Mouse (Mus musculus) embryonic facial prominence, embryonic 12.5 days (tissue): ENCODE results near the gene Nebl. TPM values are rescaled to one million over a fixed set of nuclear protein-coding genes. Genes with fewer than 3 reads are reported as not detected.

Experiments
- ATAC-seq: fragments of 200-750 bp; cut with Nextera tagmentation; 2 replicates; pipeline ENCODE4 v1.8.0; 2017; ENCODE audit not compliant: insufficient number of reproducible peaks, insufficient read depth, low FRiP score, low TSS enrichment
- H3K27ac ChIP-seq: fragments of 300-500 bp; sonication (generic); 2 replicates; pipeline ENCODE4 v1.5.1; 2016; ENCODE audit warnings: mild to moderate bottlenecking
- H3K27me3 ChIP-seq: fragments of 300-500 bp; sonication (generic); 2 replicates; pipeline ENCODE4 v1.6.1; 2016; ENCODE audit warnings: mild to moderate bottlenecking, moderate library complexity
- H3K36me3 ChIP-seq: fragments of 300-500 bp; sonication (generic); 2 replicates; pipeline ENCODE4 v1.6.1; 2016; ENCODE audit warnings: mild to moderate bottlenecking
- H3K4me1 ChIP-seq: fragments of 300-500 bp; sonication (generic); 2 replicates; pipeline ENCODE4 v1.6.1; 2016
- H3K4me2 ChIP-seq: fragments of 300-500 bp; sonication (generic); replicated peaks from 2 replicates; pipeline ENCODE4 v1.6.1; 2016; ENCODE audit warnings: mild to moderate bottlenecking, moderate library complexity
- H3K4me3 ChIP-seq: fragments of 300-500 bp; sonication (generic); 2 replicates; pipeline ENCODE4 v1.5.1; 2016; ENCODE audit warnings: mild to moderate bottlenecking
- H3K9ac ChIP-seq: fragments of 300-500 bp; sonication (generic); 2 replicates; pipeline ENCODE4 v1.6.1; 2016; ENCODE audit warnings: mild to moderate bottlenecking, moderate library complexity
- H3K9me3 ChIP-seq: fragments of 300-500 bp; sonication (generic); 2 replicates; pipeline ENCODE4 v1.6.1; 2016; ENCODE audit warnings: mild to moderate bottlenecking, moderate library complexity
- WGBS: fragments of 180-500 bp; shearing (Covaris S2); methylation state at CpG from one replicate; pipeline ENCODE4 v1.1.7; 2016; 5-methylcytosine and 5-hydroxymethylcytosine counted together
- polyA plus RNA-seq: library from polyadenylated mRNA; unstranded; fragments of >200 nt; fragmentation: Nextera tagmentation; extraction: Ambion mirVana; gene quantifications from 2 replicates; pipeline ENCODE4 v1.2.1, GENCODE M21; 2016

Gene Nebl
- polyA plus RNA-seq, 1 experiment from 2014 or later, result 9.4 TPM

DNA sequence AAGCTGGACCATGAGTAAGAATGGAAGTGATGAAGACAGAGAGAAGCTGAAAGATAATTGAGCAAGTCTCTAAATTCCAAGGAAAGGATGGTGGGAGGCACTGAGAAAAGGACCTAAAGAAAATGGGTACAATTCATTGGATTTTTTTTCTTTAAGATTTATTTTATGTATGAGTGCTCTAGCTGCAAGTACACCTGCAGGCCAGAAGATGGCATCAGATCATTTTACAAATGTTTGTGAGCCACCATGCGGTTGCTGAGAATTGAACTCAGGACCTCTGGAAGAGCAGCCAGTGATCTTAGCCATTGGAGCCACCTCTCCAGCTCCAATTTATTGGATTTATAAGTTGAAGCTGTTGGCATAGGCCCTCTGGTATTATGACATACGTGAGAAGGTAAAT, 316.9 kb downstream of the Nebl start:
- H3K4me3 ChIP-seq, result no peak overlapping the region
- H3K36me3 ChIP-seq, result no peaks in the 10 kb centered on the region
- WGBS, result 86% methylated on average over 2 of the region's 2 CpGs
- no peaks in the 10 kb centered on the region for H3K9me3 ChIP-seq
- no peaks in the 10 kb centered on the region for H3K4me1 ChIP-seq
- H3K27ac ChIP-seq, result no peak overlapping the region
- H3K27me3 ChIP-seq, result no peaks in the 10 kb centered on the region
- no peak for ATAC-seq
- H3K9ac ChIP-seq, result no peak overlapping the region
- H3K4me2 ChIP-seq, result no peak overlapping the region

DNA sequence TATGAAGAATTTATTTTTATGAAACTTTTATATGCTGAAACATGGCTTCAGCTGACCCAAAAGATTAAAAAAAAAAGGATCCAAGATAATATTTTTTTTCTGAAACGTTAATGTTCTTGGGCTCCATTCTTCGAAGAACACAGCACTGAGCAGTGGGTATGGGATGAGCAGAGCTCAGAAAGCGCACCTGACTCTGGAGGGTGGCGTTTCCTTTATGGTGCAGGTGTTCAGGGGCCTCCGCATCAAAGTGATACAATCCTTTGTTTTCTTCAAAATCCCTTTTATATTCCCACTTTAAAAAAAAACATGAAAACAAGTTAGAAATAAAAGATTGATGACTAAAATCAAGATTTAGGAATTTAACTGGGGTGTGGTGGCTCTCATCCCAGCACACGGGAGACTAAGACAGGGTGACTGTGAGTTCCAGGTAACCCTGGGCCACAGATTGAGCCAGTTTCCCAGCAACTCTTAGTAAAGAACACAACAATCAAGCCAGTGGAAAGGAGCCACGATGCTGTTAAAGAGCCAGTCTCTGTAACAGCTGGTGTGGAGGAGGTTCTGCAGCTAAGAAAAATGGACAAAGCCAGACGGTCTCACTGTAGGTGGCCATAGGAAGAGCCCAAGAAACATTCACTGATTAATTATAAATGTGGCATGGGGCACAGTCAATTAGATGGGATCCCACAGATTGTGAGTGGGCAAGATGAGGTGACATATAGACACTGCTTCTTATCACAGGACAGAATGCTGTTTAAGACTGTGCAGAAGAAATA, 317.6 kb downstream of the Nebl start:
- WGBS, result 77% methylated on average over 8 of the region's 8 CpGs
- H3K27ac ChIP-seq, result no peak overlapping the region
- no peak overlapping the region for H3K4me2 ChIP-seq
- no peaks in the 10 kb centered on the region for H3K4me1 ChIP-seq
- H3K27me3 ChIP-seq, result no peaks in the 10 kb centered on the region
- H3K9ac ChIP-seq, result no peak overlapping the region
- no peak for ATAC-seq
- H3K36me3 ChIP-seq, result no peaks in the 10 kb centered on the region
- H3K9me3 ChIP-seq, result no peaks in the 10 kb centered on the region
- no peak overlapping the region for H3K4me3 ChIP-seq

DNA sequence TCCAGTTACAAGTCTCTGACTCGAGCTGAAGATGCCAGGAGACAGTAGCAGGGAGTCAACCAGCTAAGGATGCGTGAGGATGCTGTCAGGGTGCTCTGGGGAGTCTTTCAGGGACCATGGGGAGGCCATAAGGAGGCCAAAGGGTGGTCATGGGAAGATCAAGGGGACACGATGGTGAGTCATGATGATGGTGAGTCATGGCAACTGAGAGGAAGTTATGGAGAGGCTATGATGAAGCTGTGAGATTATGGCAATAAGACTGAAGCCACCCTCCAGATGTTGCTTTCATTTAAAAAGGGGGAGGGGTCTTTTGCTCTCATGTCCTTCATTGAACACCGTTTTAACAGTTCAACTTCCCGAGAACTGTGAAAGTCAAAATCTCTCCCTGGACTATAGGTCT, 322.0 kb downstream of the Nebl start:
- no peak for ATAC-seq
- H3K9me3 ChIP-seq, result no peaks in the 10 kb centered on the region
- 83% methylated on average over 5 of the region's 5 CpGs for WGBS

DNA sequence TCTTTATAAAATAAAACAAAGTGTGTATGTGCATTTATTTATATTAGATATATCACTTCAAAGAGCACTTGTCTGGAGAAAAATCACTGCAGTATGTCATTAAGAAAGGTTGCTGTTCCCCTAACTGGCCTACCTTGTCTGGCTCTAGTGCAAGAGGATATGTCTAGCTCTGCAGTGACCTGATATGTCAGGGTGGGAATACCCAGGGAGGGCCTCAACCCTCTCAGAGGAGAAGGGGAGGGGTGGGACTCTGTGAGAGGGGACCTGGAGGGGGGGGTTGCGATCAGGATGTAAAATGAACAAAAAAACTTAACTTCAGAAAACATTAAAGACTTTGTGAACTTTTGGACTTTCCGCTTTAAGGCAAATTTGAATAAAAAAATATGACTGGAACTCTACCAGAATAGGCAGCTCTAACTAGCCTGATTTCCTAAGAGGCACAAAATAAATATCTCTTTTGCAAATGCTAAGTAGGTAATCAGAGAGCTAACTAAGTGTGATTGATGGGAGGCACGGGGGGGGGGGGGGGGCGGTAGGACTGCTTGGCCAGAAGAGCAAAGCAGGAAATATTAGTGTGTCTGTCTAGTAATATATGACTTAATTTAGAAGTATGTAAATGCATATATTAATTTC, 325.2 kb downstream of the Nebl start:
- Histone ChIP-seq H3K36me3 (no peaks in the 10 kb centered on the region), H3K9me3 (no peaks in the 10 kb centered on the region), H3K9ac (no peak overlapping the region), H3K4me1 (no peaks in the 10 kb centered on the region), H3K4me3 (no peak overlapping the region), H3K4me2 (no peak overlapping the region), H3K27ac (no peak overlapping the region), H3K27me3 (no peaks in the 10 kb centered on the region)
- 34% methylated on average over 4 of the region's 4 CpGs for WGBS
- ATAC-seq, result no peak

More for the DNA sequence above, 322.0 kb downstream of the Nebl start:
- Histone ChIP-seq H3K4me1 (no peaks in the 10 kb centered on the region), H3K27me3 (no peaks in the 10 kb centered on the region), H3K4me3 (no peak overlapping the region), H3K9ac (no peak overlapping the region), H3K27ac (no peak overlapping the region), H3K4me2 (no peak overlapping the region), H3K36me3 (no peaks in the 10 kb centered on the region)

DNA sequence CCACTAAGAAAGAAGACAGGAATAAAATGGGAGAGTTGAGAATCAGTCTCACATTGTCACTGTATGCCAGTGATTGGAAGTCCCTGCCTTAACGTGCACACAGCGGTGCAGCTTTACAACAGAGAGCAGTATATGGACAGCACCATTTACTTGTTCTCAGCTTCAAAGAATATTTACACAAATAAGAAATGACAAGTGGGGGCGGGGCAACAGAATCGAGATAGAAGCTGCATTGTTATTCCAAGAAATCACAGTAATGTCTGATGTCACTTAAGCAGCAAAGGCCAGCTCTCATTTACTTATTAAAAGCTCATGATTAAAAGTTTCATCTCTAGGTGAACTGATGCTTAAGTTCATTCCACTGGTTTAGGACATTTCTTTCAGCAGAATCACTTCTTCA, 328.8 kb downstream of the Nebl start:
- 44% methylated on average over 4 of the region's 4 CpGs for WGBS
- Histone ChIP-seq H3K9me3 (no peaks in the 10 kb centered on the region), H3K36me3 (no peaks in the 10 kb centered on the region), H3K4me2 (no peak overlapping the region), H3K9ac (no peak overlapping the region), H3K27me3 (no peaks in the 10 kb centered on the region), H3K4me3 (no peak overlapping the region), H3K4me1 (no peaks in the 10 kb centered on the region), H3K27ac (no peak overlapping the region)
- ATAC-seq, result no peak

DNA sequence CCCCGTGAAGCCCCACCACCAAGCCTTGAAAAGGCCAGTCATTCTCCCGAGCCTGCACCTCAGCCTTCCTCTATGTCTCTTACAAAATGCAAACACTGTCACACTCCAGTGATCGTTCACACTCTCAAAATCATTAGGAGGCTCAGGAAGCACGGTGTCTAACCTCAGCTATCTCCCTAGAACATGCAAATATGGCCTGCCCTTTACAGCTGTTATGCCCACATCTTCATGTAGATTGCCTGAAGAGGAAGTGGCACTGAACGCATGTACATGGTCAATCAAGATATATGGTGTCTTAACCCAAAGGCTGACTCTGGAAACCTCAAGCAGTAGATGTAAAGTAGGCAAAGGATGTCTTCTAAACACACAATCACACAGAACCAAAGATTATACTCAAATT, 335.0 kb downstream of the Nebl start:
- Histone ChIP-seq H3K9me3 (no peaks in the 10 kb centered on the region), H3K4me1 (no peaks in the 10 kb centered on the region), H3K4me2 (no peak overlapping the region), H3K27me3 (no peaks in the 10 kb centered on the region), H3K36me3 (no peaks in the 10 kb centered on the region), H3K9ac (no peak overlapping the region), H3K4me3 (no peak overlapping the region), H3K27ac (no peak overlapping the region)
- ATAC-seq, result no peak
- WGBS, result 84% methylated on average over 5 of the region's 5 CpGs

DNA sequence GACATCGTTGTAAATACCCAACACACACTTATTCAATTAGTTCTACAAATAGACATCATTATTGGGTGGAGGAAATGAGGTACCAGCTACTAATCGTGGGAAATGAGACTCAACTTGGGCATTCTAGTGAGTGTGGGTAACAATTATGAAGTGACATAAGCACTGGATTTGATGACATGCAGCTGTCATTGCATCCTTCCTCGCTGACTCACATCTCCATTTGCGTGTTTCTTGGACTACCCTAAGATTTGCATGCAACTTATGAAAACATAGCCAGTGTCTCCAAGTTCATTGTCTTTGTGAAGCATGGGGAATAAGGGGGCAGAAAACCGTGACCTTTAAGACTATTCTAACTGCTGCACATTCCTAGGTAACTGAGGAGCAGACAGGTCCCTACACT, 339.9 kb downstream of the Nebl start:
- Histone ChIP-seq H3K4me2 (no peak overlapping the region), H3K27me3 (no peaks in the 10 kb centered on the region), H3K4me3 (no peak overlapping the region), H3K4me1 (no peaks in the 10 kb centered on the region), H3K9me3 (no peaks in the 10 kb centered on the region), H3K9ac (no peak overlapping the region), H3K27ac (no peak overlapping the region), H3K36me3 (no peaks in the 10 kb centered on the region)
- ATAC-seq, result no peak
- WGBS, result 76% methylated on average over 5 of the region's 5 CpGs

DNA sequence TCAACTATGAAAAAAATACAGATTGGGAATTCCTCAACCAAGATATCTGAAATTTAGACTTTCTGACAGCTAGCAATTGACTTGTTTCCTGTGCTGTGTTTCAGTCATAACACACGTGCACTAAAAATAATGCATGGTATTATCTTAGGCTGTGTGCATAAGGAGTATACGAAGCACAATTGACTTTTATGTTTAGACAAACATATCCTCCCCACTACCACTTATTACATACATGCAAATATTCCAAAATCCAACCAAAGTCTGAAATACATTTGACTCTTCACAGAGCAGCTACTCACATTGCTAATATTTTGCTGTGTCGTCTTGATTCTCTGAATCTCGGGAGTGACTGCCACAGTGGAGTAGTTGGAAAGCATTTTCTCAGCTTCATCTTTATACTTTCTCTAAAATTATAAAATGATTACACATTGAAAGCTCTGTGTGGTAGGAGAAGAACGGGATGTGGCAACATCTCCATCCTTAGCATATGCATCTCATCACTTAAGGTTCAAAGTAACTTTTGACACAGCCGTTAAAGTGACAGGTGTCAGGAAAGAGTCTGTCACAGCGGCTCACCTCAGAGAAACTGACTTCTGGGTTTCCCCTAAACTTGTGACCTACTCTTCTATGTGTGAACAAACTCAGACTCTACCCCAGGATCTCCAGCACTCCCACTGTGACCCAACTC, 340.6 kb downstream of the Nebl start:
- no peaks in the 10 kb centered on the region for H3K36me3 ChIP-seq
- H3K4me2 ChIP-seq, result no peak overlapping the region
- H3K9me3 ChIP-seq, result no peaks in the 10 kb centered on the region
- ATAC-seq, result no peak
- H3K4me1 ChIP-seq, result no peaks in the 10 kb centered on the region
- no peak overlapping the region for H3K9ac ChIP-seq
- H3K27me3 ChIP-seq, result no peaks in the 10 kb centered on the region
- 86% methylated on average over 7 of the region's 7 CpGs for WGBS
- H3K4me3 ChIP-seq, result no peak overlapping the region
- no peak overlapping the region for H3K27ac ChIP-seq

DNA sequence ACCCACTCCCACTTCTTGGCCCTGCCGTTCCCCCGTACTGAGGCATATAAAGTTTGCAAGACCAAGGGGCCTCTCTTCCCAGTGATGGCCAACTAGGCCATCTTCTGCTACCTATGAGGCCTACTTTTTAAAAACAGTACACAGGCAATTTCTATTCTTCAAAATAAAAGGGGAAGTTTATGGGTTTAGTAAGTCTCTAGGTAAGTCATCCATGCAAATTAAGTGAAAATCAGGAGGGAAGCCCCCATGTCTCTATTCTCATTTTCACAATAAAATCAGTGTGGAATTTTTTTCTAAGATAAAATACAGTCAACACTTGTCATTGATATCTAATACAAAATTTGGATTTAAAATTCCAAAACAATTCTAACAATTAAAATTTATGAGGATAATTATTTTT, 341.4 kb downstream of the Nebl start:
- Histone ChIP-seq H3K4me2 (no peak overlapping the region), H3K4me1 (no peaks in the 10 kb centered on the region), H3K36me3 (no peaks in the 10 kb centered on the region), H3K9ac (no peak overlapping the region), H3K27me3 (no peaks in the 10 kb centered on the region), H3K4me3 (no peak overlapping the region), H3K9me3 (no peaks in the 10 kb centered on the region), H3K27ac (no peak overlapping the region)
- no peak for ATAC-seq
- 98% methylated on average over 2 of the region's 2 CpGs for WGBS

DNA sequence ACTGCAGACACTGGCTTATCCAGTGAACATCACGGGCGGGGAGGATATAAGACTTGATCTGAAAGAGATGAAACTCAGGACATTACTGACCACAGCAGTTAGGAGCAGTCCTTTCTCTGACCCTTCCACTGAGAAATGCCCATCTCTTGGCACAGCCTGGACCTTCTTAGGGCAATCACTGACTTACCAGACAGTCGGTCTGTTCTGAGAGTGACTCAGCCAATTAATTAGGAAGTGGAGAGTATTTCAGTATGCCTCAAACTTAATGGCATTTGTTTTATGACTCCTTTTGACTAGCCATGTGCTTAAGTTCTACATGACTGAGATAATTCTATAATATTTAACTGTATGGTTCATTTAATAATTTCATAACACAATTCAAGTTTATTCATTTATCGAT, 341.9 kb downstream of the Nebl start:
- Histone ChIP-seq H3K4me3 (no peak overlapping the region), H3K9ac (no peak overlapping the region), H3K27ac (no peak overlapping the region), H3K36me3 (no peaks in the 10 kb centered on the region), H3K4me2 (no peak overlapping the region), H3K27me3 (no peaks in the 10 kb centered on the region), H3K4me1 (no peaks in the 10 kb centered on the region), H3K9me3 (no peaks in the 10 kb centered on the region)
- ATAC-seq, result no peak
- 90% methylated on average over 4 of the region's 4 CpGs for WGBS

DNA sequence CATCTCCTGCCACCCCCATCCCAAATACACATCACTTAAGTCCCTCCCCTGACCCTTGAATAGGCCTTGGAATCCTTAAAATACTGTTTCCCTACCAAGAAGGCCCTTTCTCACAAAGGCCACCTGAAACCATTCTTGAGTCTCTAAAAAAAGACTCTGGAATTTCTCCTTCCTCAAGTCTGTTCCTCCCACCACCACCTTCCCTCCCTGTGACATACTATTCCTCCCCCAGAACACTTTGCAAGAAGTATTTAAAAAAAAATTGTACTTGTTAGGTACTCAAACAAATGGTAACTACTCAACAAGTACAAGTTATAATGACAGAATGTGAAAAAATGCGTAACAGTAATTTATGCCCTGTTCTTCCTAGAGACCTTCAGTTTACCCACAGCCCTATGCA, 349.0 kb downstream of the Nebl start:
- ATAC-seq, result no peak
- no peak overlapping the region for H3K4me2 ChIP-seq
- H3K27me3 ChIP-seq, result no peaks in the 10 kb centered on the region

DNA sequence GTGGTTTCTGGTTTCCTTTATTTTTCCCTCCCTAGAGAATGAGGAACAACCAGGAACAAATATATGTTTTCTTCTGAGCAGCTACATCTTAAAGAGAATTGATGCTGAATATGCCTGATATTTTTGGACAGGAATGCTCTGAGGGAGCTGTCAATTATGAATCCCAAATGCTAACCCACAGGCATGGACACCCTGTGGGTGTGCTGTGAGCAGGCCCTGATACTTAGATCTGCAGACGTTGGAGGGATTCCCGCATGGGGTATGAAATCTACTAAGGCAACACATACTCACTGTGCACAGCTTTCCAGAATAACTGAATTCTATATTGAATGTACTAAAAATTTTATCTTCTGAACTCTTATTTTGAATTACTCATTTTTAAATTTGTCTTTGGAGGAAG, 355.3 kb downstream of the Nebl start:
- 74% methylated on average over 2 of the region's 2 CpGs for WGBS
- Histone ChIP-seq H3K27ac (no peak overlapping the region), H3K4me2 (no peak overlapping the region), H3K4me3 (no peak overlapping the region), H3K9ac (no peak overlapping the region), H3K4me1 (no peaks in the 10 kb centered on the region), H3K36me3 (no peaks in the 10 kb centered on the region), H3K27me3 (no peaks in the 10 kb centered on the region), H3K9me3 (no peaks in the 10 kb centered on the region)
- ATAC-seq, result no peak

More for the DNA sequence above, 349.0 kb downstream of the Nebl start:
- no peaks in the 10 kb centered on the region for H3K9me3 ChIP-seq
- no peak overlapping the region for H3K9ac ChIP-seq
- H3K4me3 ChIP-seq, result no peak overlapping the region
- H3K4me1 ChIP-seq, result no peaks in the 10 kb centered on the region
- no peaks in the 10 kb centered on the region for H3K36me3 ChIP-seq
- no peak overlapping the region for H3K27ac ChIP-seq
- 96% methylated on average over 1 of the region's 1 CpGs for WGBS
